Mouse (Mus musculus): Measurements from ENCODE around the gene Topbp1. TPM values are rescaled to one million over a fixed set of nuclear protein-coding genes. Genes with fewer than 3 reads are reported as not detected.
A peak's percentile ranks its signal among the peaks of the same experiment; 100 is the strongest.

Topbp1 gene
- polyA plus RNA-seq, 1 experiment from 2014 or later, result 68.9 TPM

DNA sequence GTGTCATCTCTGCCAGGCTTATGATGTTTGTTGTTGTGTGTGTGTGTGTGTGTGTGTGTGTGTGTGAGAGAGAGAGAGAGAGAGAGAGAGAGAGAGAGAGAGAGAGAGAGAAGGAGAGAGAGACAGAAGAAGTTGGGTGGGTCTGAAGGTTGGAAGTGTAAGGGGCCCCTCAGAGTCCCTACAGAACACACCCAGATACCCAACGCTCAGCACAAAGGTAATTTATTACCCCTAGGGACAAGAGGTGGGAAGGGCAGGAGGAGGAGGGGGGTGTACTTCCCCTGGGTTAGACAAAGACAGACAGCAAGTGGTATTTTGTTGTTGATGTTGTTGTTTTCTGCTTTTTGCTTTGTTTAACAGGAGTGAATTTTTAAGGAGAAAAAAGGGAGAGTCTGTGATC, 80.6 kb downstream of the Topbp1 start:
- no peak for DNase-seq (ENCODE audit: low spot score)
- H3K9me3 ChIP-seq (ENCODE audit: control insufficient read depth, low read length), result no peaks in the 10 kb centered on the region
- 17% methylated on average over 1 of the region's 1 CpGs for WGBS
- no peak for ATAC-seq (replicated peaks; ENCODE audit: low FRiP score, low TSS enrichment, low read depth)
- H3K4me1 ChIP-seq (replicated peaks; ENCODE audit: control insufficient read depth, insufficient read depth, low read length), result peaks cover 17% of the 10 kb centered on the region
- H3K36me3 ChIP-seq (ENCODE audit: control insufficient read depth, insufficient read depth, low read length), result no peaks in the 10 kb centered on the region
- no peak overlapping the region for H3K4me2 ChIP-seq (ENCODE audit: low read length)
- H3K9ac ChIP-seq (ENCODE audit: low read length), result no peak overlapping the region
- H3K27ac ChIP-seq (ENCODE audit: low read depth), result no peak overlapping the region
- H3K4me3 ChIP-seq (ENCODE audit: low read depth, low read length), result no peak overlapping the region
- H3K27me3 ChIP-seq (replicated peaks; ENCODE audit: control insufficient read depth, insufficient read depth, low read length), result no peaks in the 10 kb centered on the region

- Histone ChIP-seq H3K4me3 (ENCODE audit: low read depth, low read length) (no peak overlapping the region), H3K9ac (ENCODE audit: low read length) (no peak overlapping the region), H3K36me3 (ENCODE audit: control insufficient read depth, insufficient read depth, low read length) (no peaks in the 10 kb centered on the region), H3K27ac (ENCODE audit: low read depth) (no peak overlapping the region), H3K4me2 (ENCODE audit: low read length) (no peak overlapping the region), H3K27me3 (replicated peaks; ENCODE audit: control insufficient read depth, insufficient read depth, low read length) (no peaks in the 10 kb centered on the region), H3K9me3 (ENCODE audit: control insufficient read depth, low read length) (no peaks in the 10 kb centered on the region), H3K4me1 (replicated peaks; ENCODE audit: control insufficient read depth, insufficient read depth, low read length) (peaks cover 17% of the 10 kb centered on the region)
- ATAC-seq (replicated peaks; ENCODE audit: low FRiP score, low TSS enrichment, low read depth) (no peak), DNase-seq (ENCODE audit: low spot score) (no peak)
- 25% methylated on average over 5 of the region's 5 CpGs for WGBS
These were observed 81.6 kb downstream of the Topbp1 start for GRCm38 (mm10) chr9:103386573-103386972.

- H3K4me3 ChIP-seq (ENCODE audit: low read depth, low read length), result no peak overlapping the region
- H3K9ac ChIP-seq (ENCODE audit: low read length), result no peak overlapping the region
- DNase-seq (ENCODE audit: low spot score) (no peak), ATAC-seq (replicated peaks; ENCODE audit: low FRiP score, low TSS enrichment, low read depth) (no peak)
- WGBS, result 56% methylated on average over 10 of the region's 10 CpGs
- H3K36me3 ChIP-seq (ENCODE audit: control insufficient read depth, insufficient read depth, low read length), result no peaks in the 10 kb centered on the region
- no peaks in the 10 kb centered on the region for H3K27me3 ChIP-seq (replicated peaks; ENCODE audit: control insufficient read depth, insufficient read depth, low read length)
- H3K4me2 ChIP-seq (ENCODE audit: low read length), result no peak overlapping the region
- no peak overlapping the region for H3K27ac ChIP-seq (ENCODE audit: low read depth)
- H3K4me1 ChIP-seq (replicated peaks; ENCODE audit: control insufficient read depth, insufficient read depth, low read length), result peaks cover 17% of the 10 kb centered on the region
- H3K9me3 ChIP-seq (ENCODE audit: control insufficient read depth, low read length), result no peaks in the 10 kb centered on the region
These were observed 82.1 kb downstream of the Topbp1 start for GRCm38 (mm10) chr9:103387011-103387653.

GRCm38 (mm10) chr9:103389261-103389660, 84.2 kb downstream of the Topbp1 start:
- peaks cover 17% of the 10 kb centered on the region for H3K4me1 ChIP-seq (replicated peaks; ENCODE audit: control insufficient read depth, insufficient read depth, low read length)
- DNase-seq (ENCODE audit: low spot score) (no peak), ATAC-seq (replicated peaks; ENCODE audit: low FRiP score, low TSS enrichment, low read depth) (no peak)
- H3K9ac ChIP-seq (ENCODE audit: low read length), result no peak overlapping the region
- no peak overlapping the region for H3K4me2 ChIP-seq (ENCODE audit: low read length)
- no peaks in the 10 kb centered on the region for H3K9me3 ChIP-seq (ENCODE audit: control insufficient read depth, low read length)
- no peak overlapping the region for H3K4me3 ChIP-seq (ENCODE audit: low read depth, low read length)
- H3K27me3 ChIP-seq (replicated peaks; ENCODE audit: control insufficient read depth, insufficient read depth, low read length), result no peaks in the 10 kb centered on the region
- 83% methylated on average over 6 of the region's 6 CpGs for WGBS
- H3K36me3 ChIP-seq (ENCODE audit: control insufficient read depth, insufficient read depth, low read length), result no peaks in the 10 kb centered on the region
- H3K27ac ChIP-seq (ENCODE audit: low read depth), result no peak overlapping the region

GRCm38 (mm10) chr9:103391796-103392372, 86.9 kb downstream of the Topbp1 start:
- no peaks in the 10 kb centered on the region for H3K36me3 ChIP-seq (ENCODE audit: control insufficient read depth, insufficient read depth, low read length)
- no peak overlapping the region for H3K27ac ChIP-seq (ENCODE audit: low read depth)
- H3K4me1 ChIP-seq (replicated peaks; ENCODE audit: control insufficient read depth, insufficient read depth, low read length), result peaks cover 7% of the 10 kb centered on the region; the same call in 1 of the 2 replicates
- no peak for DNase-seq (ENCODE audit: low spot score)
- H3K9me3 ChIP-seq (ENCODE audit: control insufficient read depth, low read length), result no peaks in the 10 kb centered on the region
- no peak overlapping the region for H3K4me3 ChIP-seq (ENCODE audit: low read depth, low read length)
- H3K4me2 ChIP-seq (ENCODE audit: low read length), result no peak overlapping the region
- H3K9ac ChIP-seq (ENCODE audit: low read length), result no peak overlapping the region
- 51% methylated on average over 6 of the region's 6 CpGs for WGBS
- no peak for ATAC-seq (replicated peaks; ENCODE audit: low FRiP score, low TSS enrichment, low read depth)
- H3K27me3 ChIP-seq (replicated peaks; ENCODE audit: control insufficient read depth, insufficient read depth, low read length), result no peaks in the 10 kb centered on the region

GRCm38 (mm10) chr9:103393256-103393655, 88.2 kb downstream of the Topbp1 start:
- WGBS, result 92% methylated on average over 11 of the region's 11 CpGs
- Histone ChIP-seq H3K36me3 (ENCODE audit: control insufficient read depth, insufficient read depth, low read length) (no peaks in the 10 kb centered on the region), H3K27ac (ENCODE audit: low read depth) (no peak overlapping the region), H3K9me3 (ENCODE audit: control insufficient read depth, low read length) (no peaks in the 10 kb centered on the region), H3K9ac (ENCODE audit: low read length) (no peak overlapping the region), H3K4me3 (ENCODE audit: low read depth, low read length) (no peak overlapping the region), H3K4me1 (replicated peaks; ENCODE audit: control insufficient read depth, insufficient read depth, low read length) (no peaks in the 10 kb centered on the region), H3K27me3 (replicated peaks; ENCODE audit: control insufficient read depth, insufficient read depth, low read length) (no peaks in the 10 kb centered on the region), H3K4me2 (ENCODE audit: low read length) (no peak overlapping the region)
- no peak for ATAC-seq (replicated peaks; ENCODE audit: low FRiP score, low TSS enrichment, low read depth)
- no peak for DNase-seq (ENCODE audit: low spot score)

DNA sequence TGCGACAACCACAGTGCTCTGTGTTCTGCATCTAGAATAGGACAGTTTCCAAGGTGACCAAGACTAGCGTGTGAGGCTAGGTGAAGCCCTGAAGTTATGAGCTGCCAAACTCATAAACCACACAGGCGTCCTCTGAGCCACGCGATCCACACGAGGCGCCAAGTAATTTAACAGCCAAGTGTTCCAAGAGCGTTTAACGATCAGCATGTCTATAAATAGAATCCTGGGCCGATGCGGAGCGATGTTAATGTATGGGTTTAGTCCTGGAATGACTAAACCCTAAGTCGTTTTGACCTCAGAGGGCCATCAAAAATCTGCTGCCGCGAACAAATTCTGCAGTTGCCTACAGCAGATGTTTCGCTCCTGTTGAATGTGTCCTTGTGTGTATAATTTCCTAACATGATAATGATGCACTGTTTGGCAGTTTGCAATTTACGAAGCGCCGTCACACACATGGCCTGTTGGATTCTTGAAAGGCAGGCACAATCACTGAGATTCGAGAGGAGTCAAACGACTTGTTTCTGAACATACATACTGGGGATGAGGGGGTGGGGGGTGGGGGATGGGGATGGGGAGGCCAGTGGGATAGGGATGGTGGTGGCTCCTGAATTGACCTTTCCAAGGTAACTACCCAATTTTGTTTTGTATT, 93.6 kb downstream of the Topbp1 start:
- H3K4me3 ChIP-seq (ENCODE audit: low read depth, low read length), result no peak overlapping the region
- H3K27me3 ChIP-seq (replicated peaks; ENCODE audit: control insufficient read depth, insufficient read depth, low read length), result no peaks in the 10 kb centered on the region
- no peaks in the 10 kb centered on the region for H3K36me3 ChIP-seq (ENCODE audit: control insufficient read depth, insufficient read depth, low read length)
- H3K9ac ChIP-seq (ENCODE audit: low read length), result no peak overlapping the region
- WGBS, result 39% methylated on average over 21 of the region's 21 CpGs
- H3K27ac ChIP-seq (ENCODE audit: low read depth), result no peak overlapping the region
- ATAC-seq (replicated peaks; ENCODE audit: low FRiP score, low TSS enrichment, low read depth) (0 out of 2 replicates have a peak, but pooled peaks have one; percentile 40), DNase-seq (ENCODE audit: low spot score) (no peak)
- peak overlapping the region; percentile 20; the same call in 1 of the 2 replicates for H3K4me2 ChIP-seq (ENCODE audit: low read length)
- H3K9me3 ChIP-seq (ENCODE audit: control insufficient read depth, low read length), result 0 out of 2 replicates have a peak, but pooled peaks cover 4% of the 10 kb centered on the region
- H3K4me1 ChIP-seq (replicated peaks; ENCODE audit: control insufficient read depth, insufficient read depth, low read length), result peaks cover 12% of the 10 kb centered on the region
